Mouse (Mus musculus): ENCODE data around the gene Magea4. TPM values are rescaled to one million over a fixed set of nuclear protein-coding genes. Genes with fewer than 3 reads are reported as not detected.

The Magea4 gene
- polyA plus RNA-seq (2011; ENCODE audit: insufficient read depth, insufficient read length, low replicate concordance, missing spikeins), result not detected in 2 replicates

DNA sequence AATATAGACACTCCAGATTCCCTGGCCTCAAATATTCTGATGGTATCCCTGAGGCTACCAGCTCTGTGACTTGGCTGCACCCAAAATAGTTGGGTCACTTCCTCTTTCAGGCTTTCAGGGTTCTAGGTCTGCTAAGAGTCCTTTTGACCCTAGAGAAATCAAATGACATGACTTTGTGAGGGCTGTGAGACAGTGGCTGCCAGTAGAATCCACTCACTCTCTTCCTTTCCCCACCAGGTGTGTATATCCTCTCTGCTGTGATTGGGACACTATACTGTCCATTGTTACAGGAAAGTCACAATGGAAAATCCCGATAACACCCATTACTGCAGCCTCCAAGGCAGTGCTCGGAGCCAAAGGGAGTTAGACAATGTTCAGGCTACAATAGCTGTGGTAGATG is at the start of gene Magea4:
TSS of gene Magea4 (plus strand) at position 301 of the 400 bp plus-strand sequence.
- Histone ChIP-seq H3K27ac (ENCODE audit: control insufficient read depth, insufficient read depth, low read depth, low read length, poor library complexity) (no peak within 1 kb of the TSS), H3K4me3 (replicated peaks; ENCODE audit: control insufficient read depth, low read depth, low read length) (no peak within 1 kb of the TSS), H3K4me1 (ENCODE audit: control insufficient read depth, insufficient read depth, low read length) (no peaks in the 10 kb centered on the region)
- no peak for TF ChIP-seq CTCF (IDR thresholded peaks at IDR 0.05; ENCODE audit: control insufficient read depth, insufficient read depth, low read length)
- TF ChIP-seq POLR2A (IDR thresholded peaks at IDR 0.05; ENCODE audit: borderline replicate concordance, control insufficient read depth, low read depth, low read length), result no peak
- WGBS, result 73% methylated on average over 2 of the region's 2 CpGs

GRCm38 (mm10) chrX:72202944-72203554 is 18.8 kb upstream of the Magea4 start:
- Histone ChIP-seq H3K27ac (ENCODE audit: control insufficient read depth, insufficient read depth, low read depth, low read length, poor library complexity) (no peak overlapping the region), H3K4me3 (replicated peaks; ENCODE audit: control insufficient read depth, low read depth, low read length) (no peak overlapping the region), H3K4me1 (ENCODE audit: control insufficient read depth, insufficient read depth, low read length) (no peaks in the 10 kb centered on the region)
- WGBS, result 64% methylated on average over 4 of the region's 4 CpGs
- TF ChIP-seq POLR2A (IDR thresholded peaks at IDR 0.05; ENCODE audit: borderline replicate concordance, control insufficient read depth, low read depth, low read length), result no peak
- TF ChIP-seq CTCF (IDR thresholded peaks at IDR 0.05; ENCODE audit: control insufficient read depth, insufficient read depth, low read length), result no peak

DNA sequence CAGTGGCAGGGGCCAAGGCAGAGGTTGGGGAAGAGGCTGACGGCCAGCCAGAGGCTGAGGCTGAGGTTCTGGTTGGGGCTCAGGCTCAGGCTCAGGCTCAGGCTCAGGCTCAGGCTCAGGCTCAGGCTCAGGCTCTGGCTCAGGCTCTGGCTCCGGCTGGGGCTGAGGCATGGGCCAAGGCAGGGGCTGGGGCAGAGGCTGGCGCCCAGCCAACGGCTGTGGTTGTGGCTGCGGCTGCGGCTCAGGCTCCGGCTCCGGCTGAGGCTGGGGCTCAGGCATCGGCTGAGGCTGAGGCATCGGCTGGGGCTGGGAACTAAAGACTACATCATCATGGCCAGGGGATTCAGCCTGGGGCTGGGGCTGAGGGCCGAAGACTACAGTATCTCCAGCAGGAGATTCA is 48.8 kb downstream of the Magea4 start:
- TF ChIP-seq POLR2A (IDR thresholded peaks at IDR 0.05; ENCODE audit: borderline replicate concordance, control insufficient read depth, low read depth, low read length) (no peak), CTCF (IDR thresholded peaks at IDR 0.05; ENCODE audit: control insufficient read depth, insufficient read depth, low read length) (no peak)
- Histone ChIP-seq H3K4me3 (replicated peaks; ENCODE audit: control insufficient read depth, low read depth, low read length) (no peak overlapping the region), H3K4me1 (ENCODE audit: control insufficient read depth, insufficient read depth, low read length) (no peaks in the 10 kb centered on the region), H3K27ac (ENCODE audit: control insufficient read depth, insufficient read depth, low read depth, low read length, poor library complexity) (no peak overlapping the region)
- WGBS, result 43% methylated on average over 10 of the region's 11 CpGs

Other genes with a start within 250 kb of the Magea4 start
- not detected in 2 replicates for gene Fate1, start 249.0 kb upstream of the Magea4 start, polyA plus RNA-seq (2011; ENCODE audit: insufficient read depth, insufficient read length, low replicate concordance, missing spikeins)
- not detected in 2 replicates for gene Cnga2, start 230.2 kb upstream of the Magea4 start, polyA plus RNA-seq (2011; ENCODE audit: insufficient read depth, insufficient read length, low replicate concordance, missing spikeins)
- gene Gabre, start 52.8 kb downstream of the Magea4 start, polyA plus RNA-seq (2011; ENCODE audit: insufficient read depth, insufficient read length, low replicate concordance, missing spikeins), result 0.57 TPM in 2 replicates
- gene Magea10, start 164.8 kb downstream of the Magea4 start, polyA plus RNA-seq (2011; ENCODE audit: insufficient read depth, insufficient read length, low replicate concordance, missing spikeins), result not detected in 2 replicates

All from bone marrow, adult 2 months (tissue).